Mouse (Mus musculus): ENCODE results near the gene Msn. TPM values are rescaled to one million over a fixed set of nuclear protein-coding genes. Genes with fewer than 3 reads are reported as not detected.
"Not testable (repeated sequence)": the region's sequence is repeated elsewhere in the genome, so short reads cannot be mapped to it uniquely, and the experiment has no call there.

Gene Msn
- total RNA-seq, 4 experiments from 2014 or later, result 84.4 to 109 (median 102) TPM

DNA sequence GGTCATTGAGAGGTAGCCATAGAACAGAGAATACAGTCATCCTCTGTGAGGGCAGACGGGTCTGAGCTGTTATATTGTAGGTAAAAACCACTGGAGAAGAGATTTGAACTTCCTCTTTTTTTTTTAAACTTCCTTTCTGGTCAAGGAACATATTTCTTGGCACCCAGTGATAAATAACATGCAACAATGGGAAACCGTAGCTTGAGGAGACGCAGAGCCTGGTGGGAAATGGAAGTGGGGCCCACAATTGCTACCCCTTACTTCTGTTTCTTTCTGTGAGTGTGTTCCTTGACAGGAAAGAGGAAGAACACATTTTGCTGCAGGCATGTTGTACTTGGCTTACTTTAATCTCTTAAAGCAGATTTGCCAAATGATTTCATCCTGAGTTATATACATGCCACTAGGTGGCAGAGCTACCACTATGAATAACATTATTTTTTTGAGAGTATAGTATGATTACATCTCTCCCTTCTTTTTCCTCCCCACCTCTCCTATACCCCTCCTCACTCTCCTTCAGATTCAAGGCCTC lies 49.2 kb downstream of the Msn start:
- peak; percentile 40 for DNase-seq (ENCODE audit: low spot score)

DNA sequence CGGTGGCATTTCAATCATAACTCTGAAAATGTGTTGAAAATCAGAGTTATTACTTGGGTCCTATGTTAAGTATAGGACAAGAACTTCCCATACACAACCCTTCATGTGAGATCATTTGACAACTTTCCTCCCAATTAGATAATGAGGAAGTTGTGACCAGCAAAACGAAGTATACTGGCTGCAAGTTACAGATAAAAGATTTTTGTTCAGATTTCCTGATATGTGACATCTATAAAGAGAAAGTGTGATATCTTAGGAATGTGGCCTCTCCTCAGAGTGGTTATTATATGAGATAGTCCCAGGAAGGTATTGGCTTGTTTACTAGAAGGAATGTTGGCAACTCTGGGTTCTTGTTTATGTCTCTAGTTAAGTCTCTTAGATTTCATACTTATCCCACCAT lies 52.4 kb downstream of the Msn start:
- no peak for DNase-seq (ENCODE audit: low spot score)

DNA sequence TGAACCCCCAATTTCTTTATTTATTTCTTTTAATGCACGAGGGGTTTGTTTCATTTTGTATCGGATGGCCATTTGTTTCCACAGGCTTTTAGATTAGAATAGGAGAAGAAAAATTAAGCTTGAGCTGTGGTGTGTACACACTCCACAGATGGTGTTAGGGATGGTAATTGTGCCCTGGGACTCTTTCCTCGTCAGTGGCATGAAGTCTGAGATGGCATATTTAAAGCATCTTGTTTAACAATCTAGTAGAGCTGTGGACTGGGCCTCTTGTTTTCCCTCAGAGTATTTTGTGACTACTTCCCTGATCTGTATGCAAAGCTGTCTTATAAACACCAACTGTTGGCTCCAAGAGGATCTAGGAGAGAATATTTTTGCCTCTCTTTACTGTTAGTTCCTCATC lies 57.5 kb downstream of the Msn start:
- no peak for DNase-seq (ENCODE audit: low spot score)

DNA sequence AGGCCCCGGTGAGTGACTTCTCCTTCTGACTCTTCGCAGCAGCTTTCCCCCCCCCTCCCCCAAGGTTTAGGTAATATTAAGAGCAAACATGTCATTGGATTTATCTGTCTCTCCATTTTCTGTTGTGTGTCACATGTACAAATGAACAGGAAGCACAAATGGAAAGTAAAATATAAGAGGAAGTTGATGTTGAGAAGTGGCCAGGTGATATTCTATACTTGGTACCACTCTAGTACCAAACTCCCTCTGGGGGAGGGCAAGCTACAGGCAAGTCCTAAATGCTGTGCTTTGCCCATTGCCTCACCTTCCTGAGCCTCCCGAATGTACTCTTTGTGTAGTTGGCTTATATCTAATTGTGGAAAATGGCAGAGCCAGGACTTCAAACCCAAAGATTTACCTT lies 62.1 kb downstream of the Msn start:
- DNase-seq (ENCODE audit: low spot score), result no peak

DNA sequence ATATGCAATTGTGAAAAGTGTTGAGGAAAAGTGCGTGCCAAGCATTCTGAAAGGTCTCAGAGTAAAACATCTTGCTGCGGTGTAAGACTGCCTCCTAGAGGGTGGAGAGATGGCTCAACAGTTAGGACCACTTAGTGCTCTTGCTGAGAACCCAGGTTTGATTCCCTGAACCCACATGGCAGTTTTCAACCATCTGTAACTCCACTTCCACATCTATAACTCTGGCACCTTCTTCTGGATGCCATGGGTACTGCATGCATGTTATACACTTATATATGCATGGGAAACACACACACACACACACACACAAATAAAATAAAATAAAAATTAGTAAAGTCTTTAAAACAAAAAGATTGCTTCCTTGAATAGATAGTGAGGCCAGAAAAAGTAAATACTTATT lies 66.7 kb downstream of the Msn start:
- peak; percentile 16 for DNase-seq (ENCODE audit: low spot score)

DNA sequence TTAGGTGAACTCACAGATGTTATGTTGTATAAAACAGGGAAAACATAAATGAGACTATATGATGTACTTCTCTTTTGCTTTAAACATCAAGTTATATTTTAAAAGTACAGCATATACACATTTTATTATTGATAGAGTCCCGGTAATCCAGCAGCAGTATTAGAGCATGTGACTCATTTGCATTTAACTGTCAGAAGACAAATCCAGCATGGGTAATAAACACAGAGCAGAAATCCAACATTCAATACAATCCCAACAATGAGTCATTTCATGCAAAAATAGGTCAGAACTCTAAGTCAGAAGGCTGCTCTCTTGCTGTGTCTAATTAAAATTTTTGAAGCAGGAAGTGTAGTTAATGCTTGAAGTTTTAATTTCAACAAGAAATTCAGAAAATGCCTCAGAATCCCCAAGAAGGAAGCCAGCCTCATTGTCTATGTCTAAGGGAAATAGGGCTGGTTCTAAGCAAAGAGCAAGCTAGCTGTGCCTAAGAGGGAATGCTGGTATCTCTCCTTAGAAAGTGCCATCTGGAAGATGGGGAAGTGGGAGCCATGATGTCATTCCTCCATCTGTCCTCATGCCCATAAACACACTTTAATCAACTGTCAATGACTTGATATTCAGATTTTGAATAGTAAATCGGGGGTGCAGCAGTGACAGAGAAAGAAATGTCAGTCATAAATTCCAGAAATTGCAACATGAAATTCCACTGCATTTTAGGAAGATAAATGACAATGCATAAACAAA lies 76.0 kb downstream of the Msn start:
- DNase-seq (ENCODE audit: low spot score), result no peak

DNA sequence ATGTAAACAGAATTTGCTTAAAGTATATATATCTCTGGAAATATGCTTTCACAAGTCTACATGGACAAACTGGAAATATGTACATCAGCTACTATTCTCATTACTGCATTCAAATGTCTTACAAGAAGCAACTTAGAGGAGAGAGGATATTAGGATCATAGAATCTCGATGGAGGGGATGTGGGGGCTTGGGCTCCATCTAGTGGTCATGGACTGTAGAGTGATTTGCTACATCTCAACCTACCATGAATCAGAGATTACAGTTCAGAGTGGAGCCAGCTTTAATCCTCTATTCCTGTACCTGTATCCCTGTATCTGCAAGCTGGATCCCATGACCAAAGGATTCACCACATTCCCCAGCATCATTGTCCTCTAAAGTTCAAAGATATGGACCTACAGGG lies 82.6 kb downstream of the Msn start:
- DNase-seq (ENCODE audit: low spot score), result peak; percentile 47

DNA sequence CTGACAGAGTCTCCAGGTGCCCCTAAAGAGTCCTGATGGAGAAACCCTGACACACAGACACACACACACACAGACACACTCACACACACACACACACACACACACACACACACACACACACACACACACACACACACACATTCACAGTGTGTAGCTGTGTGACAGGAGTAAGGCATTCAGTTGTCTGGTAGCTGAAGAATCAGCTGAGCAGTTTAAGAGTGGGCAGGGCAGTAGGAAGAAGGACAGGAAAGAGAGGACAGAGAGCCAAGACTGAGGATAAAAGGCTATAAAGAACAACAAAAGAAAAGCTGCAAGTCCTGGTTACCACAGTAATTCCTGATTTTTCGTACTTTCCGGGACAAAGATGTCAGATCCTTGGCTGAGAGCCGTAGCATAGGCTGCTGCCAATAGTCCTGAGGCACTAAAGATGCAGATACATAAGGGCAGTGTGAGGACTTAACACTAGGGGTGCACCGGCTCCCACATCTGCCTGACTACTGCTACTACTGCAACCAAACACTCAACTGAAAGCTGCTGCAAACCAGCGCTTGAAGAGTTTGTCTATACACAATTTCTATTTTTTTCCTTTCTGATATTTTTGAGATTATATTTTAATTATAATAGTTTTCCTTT lies 88.4 kb downstream of the Msn start:
- no peak for DNase-seq (ENCODE audit: low spot score)

DNA sequence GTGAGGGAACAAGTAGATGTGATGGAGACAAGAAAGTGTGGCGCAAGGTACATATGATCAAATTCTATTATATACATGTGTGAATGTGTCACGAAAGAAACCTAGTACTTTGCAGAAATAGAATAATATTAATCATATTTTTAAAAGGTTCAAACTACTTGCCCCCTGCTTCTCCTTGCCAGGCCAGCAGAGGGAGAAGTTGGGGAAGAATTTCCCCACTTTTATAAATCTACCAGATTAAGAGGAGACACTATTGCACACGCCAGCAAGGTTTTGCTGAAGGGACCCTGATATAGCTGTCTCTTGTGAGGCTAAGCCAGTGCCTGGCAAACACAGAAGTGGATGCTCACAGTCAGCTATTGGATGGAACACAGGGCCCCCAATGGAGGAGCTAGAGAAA lies 109.3 kb downstream of the Msn start:
- DNase-seq (ENCODE audit: low spot score), result not testable (repeated sequence)

DNA sequence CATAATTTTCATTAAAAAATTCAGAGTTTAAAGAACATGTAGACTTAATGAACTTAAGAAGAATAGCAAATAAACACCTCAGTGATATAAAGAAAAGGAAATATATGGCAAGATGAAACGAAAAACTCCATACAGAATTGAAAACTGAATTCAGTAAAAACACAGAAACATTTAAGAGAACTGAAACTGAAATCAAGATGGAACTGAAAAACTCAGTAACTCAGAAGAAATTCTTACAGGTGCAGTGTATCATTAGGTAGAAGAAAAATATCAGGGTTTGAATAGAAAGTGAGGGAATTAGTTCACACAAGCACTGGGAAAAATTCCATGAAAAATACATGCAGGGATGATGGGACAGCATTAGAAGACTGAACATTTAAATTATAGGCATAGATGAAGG lies 111.0 kb downstream of the Msn start:
- DNase-seq (ENCODE audit: low spot score), result no peak

DNA sequence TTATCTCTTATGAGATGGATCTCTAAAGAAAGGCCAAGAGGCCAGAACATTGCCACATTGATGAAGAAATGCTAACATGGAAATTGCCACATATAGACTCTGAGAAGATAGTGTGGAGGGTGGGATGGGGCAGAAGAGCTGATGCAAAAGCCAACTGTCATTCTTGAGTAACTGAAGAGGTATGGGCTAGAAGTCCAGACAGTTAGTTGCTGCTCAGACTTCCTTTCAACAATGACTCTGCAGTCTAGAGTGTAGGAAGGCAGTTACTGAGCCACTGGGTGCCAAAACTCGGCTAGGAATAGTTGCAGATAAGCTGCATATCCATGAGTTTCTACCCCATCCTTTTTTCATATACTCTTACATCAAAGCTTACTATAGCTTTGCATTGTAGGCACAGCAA lies 122.2 kb downstream of the Msn start:
- no peak for DNase-seq (ENCODE audit: low spot score)

Other genes starting within 250 kb of the Msn start
- gene Las1l, start 139.1 kb upstream of the Msn start, total RNA-seq (2022), result 10 to 100 TPM; 36.5 to 41.1 (median 39.1) TPM
- gene Vsig4, start 197.4 kb downstream of the Msn start, total RNA-seq (2022), result 1 to 10 TPM; 1.0 to 1.3 (median 1.1) TPM